Mouse (Mus musculus): ENCODE data around the gene Ndufa10.

- no peak for TF ChIP-seq POLR2A (IDR thresholded peaks at IDR 0.05; ENCODE audit: low read depth, low read length)
- TF ChIP-seq CTCF (IDR thresholded peaks at IDR 0.05; ENCODE audit: borderline replicate concordance, insufficient read depth, low read length), result no peak
Measured at GRCm38 (mm10) chr1:92394279-92394678, 79.4 kb downstream of the Ndufa10 start.

Data from embryonic fibroblast, embryonic 13.5 days (primary cell).